Mouse (Mus musculus): ENCODE measurements around the gene Il12a.

Gene Il12a

GRCm38 (mm10) chr3:68690344-68690743 lies at the start of gene Il12a:
Il12a (plus strand) TSS chr3:68690644.
- DNase-seq (ENCODE audit: low spot score), result no peak

- no peak for DNase-seq (ENCODE audit: low spot score)
Measured at GRCm38 (mm10) chr3:68642935-68643334, 47.5 kb upstream of the Il12a start.

- DNase-seq (ENCODE audit: low spot score), result peak; percentile 3
Measured at GRCm38 (mm10) chr3:68646387-68647130, 43.9 kb upstream of the Il12a start.

GRCm38 (mm10) chr3:68647282-68647681 lies 43.2 kb upstream of the Il12a start:
- DNase-seq (ENCODE audit: low spot score), result no peak

GRCm38 (mm10) chr3:68650251-68650650 lies 40.2 kb upstream of the Il12a start:
- DNase-seq (ENCODE audit: low spot score), result no peak

DNA sequence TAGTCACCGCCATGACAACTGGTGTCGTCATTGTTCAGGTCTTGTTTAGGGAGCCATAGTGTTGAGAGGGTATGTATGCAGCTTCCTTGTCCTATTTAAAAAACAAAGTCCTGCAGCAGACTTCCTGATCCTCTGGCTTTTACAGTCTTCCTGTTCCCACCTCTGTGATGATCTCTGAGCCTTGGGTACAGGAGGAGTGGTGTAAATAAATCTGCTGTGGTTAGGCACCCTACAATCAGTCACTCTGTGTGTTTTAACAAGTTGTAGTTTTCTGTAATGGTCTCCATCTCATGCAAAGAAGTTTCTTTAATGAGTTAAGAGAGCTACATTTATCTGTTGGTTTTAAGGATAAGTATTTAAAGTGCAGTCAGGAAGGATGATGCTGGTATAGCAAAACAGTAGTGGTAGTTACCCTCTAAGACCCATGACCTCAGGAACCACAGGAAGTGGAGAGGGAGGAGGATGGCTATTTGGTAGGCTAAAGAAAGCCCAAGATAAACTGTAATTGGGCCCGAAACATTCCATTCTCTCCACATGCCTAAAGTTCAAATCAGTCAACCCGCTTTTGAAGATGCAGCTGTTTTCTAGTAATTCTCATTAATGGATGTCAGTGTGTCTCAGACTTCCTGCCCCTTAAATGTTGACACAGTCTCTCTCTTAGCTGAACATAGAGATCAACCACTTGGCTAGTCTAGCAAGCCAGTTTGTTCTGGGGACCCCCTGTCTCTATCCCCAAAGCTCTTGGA lies 33.7 kb upstream of the Il12a start:
- no peak for DNase-seq (ENCODE audit: low spot score)

- no peak for DNase-seq (ENCODE audit: low spot score)
Measured at GRCm38 (mm10) chr3:68657589-68658245, 32.7 kb upstream of the Il12a start.

DNA sequence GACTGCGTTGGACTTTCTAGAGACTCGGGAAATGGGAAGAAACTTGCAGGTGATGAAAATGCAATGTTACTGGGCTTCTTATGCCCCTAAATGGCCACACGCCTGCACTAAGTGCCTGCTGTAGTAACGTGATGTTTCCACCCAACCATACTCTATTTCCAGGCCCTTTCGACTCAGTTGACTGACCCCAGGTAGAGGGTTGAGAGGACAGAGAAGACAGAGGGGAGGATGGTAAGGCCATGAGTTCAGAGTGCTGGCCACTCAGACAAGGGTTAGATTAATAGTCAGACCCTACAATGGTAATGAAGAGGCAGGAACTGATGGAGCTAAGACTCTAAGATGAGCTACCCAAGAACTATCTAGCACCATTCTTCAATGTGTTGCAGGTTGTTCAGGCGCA lies 30.4 kb upstream of the Il12a start:
- no peak for DNase-seq (ENCODE audit: low spot score)

DNA sequence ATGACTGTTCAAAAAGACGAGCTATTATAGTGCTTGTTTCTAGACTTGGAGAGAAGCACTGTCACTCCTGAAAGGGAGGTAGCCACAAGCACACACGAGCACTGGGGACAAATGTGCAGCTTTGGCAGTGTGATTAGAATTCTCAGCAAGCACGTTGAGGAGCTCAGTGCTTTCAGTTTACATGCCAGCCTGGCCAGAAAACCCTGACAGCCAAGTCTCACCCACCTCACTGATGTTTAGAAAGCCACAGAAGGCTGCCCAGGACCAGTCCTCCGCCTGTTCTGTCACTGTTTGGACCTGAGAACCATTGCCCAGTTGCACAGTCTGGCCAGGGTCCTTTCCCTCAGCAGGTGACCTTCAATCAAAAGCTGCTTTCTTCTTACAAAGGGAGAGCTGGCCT lies 29.9 kb upstream of the Il12a start:
- DNase-seq (ENCODE audit: low spot score), result no peak

- DNase-seq (ENCODE audit: low spot score), result no peak
Measured at GRCm38 (mm10) chr3:68662386-68662785, 28.1 kb upstream of the Il12a start.

DNA sequence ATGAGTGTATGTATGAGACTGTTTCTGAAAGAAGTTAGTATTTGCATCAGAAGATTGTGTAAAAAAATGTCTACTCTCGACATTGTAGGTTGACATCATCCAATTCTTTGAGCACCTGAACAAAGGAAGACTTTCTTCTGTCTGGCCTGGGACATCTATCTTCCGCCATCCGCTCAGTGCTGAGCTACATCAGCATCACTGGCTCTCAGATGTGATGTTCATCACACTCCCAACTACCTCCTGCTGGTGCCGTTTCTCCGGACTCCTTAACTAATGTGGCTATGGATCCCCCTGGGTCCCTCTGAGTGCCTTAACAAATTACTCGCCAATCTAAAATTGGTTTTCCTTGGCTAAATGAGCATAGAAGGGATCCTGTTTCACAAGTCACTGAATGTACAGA lies 26.1 kb upstream of the Il12a start:
- no peak for DNase-seq (ENCODE audit: low spot score)

- no peak for DNase-seq (ENCODE audit: low spot score)
Measured at GRCm38 (mm10) chr3:68666377-68666776, 24.1 kb upstream of the Il12a start.

- no peak for DNase-seq (ENCODE audit: low spot score)
Measured at GRCm38 (mm10) chr3:68667852-68668251, 22.6 kb upstream of the Il12a start.

GRCm38 (mm10) chr3:68669418-68669974 lies 20.9 kb upstream of the Il12a start:
- no peak for DNase-seq (ENCODE audit: low spot score)

- no peak for DNase-seq (ENCODE audit: low spot score)
Measured at GRCm38 (mm10) chr3:68674721-68675120, 15.7 kb upstream of the Il12a start.

GRCm38 (mm10) chr3:68675216-68675835 lies 15.1 kb upstream of the Il12a start:
- DNase-seq (ENCODE audit: low spot score), result no peak

DNA sequence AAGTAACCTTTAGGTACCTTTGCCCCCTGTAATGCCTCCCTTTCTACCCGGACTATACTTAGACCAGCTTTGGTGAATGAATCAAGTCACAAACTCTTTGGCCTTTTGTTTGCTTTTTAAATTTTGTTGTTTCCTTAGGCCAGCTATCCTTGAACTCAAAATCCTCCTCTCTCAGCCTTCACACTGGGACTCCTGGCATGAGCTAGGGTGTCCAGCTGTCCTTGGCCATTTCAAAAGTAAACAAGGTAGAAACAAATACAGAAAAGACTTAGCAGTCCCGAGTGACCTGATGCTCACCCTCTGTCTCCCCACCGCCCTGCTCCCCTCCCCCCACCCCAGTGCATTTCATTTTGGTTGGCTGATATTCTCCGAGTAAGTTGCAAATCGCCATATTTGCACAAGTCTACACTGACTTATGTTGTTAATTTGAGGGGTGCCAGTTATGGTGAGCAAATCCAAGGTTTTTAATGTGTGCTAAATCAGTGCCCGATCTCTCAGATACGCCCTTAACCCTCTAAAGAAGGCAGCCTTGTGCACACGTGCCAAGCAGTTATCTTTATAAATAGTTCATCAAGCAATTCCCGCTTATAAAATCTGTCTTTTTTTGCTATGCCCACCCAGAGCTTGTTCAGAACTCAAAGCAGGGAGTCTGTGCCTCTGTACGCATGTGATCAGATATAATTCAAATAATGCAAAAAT lies 14.3 kb upstream of the Il12a start:
- DNase-seq (ENCODE audit: low spot score), result no peak

GRCm38 (mm10) chr3:68676831-68677303 lies 13.6 kb upstream of the Il12a start:
- DNase-seq (ENCODE audit: low spot score), result peak; percentile 15

DNA sequence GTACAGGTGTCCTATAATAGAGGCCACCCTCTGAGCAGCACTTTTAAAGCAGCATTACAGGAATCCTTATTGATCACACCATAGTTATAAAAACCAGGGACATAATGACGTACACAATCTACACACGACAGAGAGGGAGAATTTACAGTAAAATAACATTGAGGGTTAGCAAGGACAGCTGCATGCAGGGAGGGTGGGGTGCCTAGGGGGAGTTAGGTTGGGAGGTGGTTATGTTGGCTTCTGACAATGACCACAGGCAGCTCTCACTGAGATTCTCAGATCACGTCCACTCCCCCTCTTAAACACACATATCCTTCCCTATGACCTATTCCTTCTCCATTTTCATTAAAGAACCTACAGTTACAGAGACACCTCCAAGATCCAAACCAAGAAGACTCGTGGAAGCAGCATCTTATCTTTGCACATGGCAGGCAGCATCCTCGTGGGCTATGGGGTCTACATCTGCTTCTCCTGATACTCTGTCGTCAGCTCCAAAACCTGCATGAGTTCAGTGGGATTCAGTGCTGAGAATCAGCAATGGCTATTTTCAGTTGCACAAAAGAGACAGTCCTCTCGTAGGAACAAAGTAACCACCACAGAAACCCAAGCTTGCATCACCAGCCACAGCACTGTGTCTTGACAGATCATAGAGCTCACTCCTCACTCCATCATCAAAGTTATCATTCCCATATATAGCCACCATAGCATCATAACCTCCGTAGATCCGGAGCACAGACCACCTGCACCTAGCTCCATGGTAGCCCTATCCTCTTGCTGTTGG lies 11.4 kb upstream of the Il12a start:
- no peak for DNase-seq (ENCODE audit: low spot score)

- DNase-seq (ENCODE audit: low spot score), result no peak
Measured at GRCm38 (mm10) chr3:68683579-68683978, 6.9 kb upstream of the Il12a start.

- DNase-seq (ENCODE audit: low spot score), result no peak
Measured at GRCm38 (mm10) chr3:68684207-68684606, 6.2 kb upstream of the Il12a start.

All from ovary, postnatal 14 days (tissue).